Mouse (Mus musculus): ENCODE data around the gene Scarb2. TPM values are rescaled to one million over a fixed set of nuclear protein-coding genes. Genes with fewer than 3 reads are reported as not detected.
"Not testable (repeated sequence)": the region's sequence is repeated elsewhere in the genome, so short reads cannot be mapped to it uniquely, and the experiment has no call there.

The Scarb2 gene
- 10 to 100 TPM; 69.6 to 72.5 TPM for total RNA-seq (2021)
- long read RNA-seq, experiment 1, full-length matches to known transcripts = 34 of 48 reads
- long read RNA-seq, experiment 1, partial matches to known transcripts = 4 of 48 reads
- long read RNA-seq, experiment 1, other reads (novel, unspliced or antisense) = 10 of 48 reads
- long read RNA-seq, experiment 2, full-length matches to known transcripts = 39 of 45 reads
- long read RNA-seq, experiment 2, partial matches to known transcripts = 0 of 45 reads
- long read RNA-seq, experiment 2, other reads (novel, unspliced or antisense) = 6 of 45 reads

- DNase-seq (ENCODE audit: low spot score) = no peak
Observed at GRCm38 (mm10) chr5:92506733-92507132, at the start of gene Scarb2. Gene Scarb2 (minus strand): TSS chr5:92506833.

GRCm38 (mm10) chr5:92555905-92556304 lies 49.3 kb upstream of the Scarb2 start:
- no peak for DNase-seq (ENCODE audit: low spot score)

- no peak for DNase-seq (ENCODE audit: low spot score)
Observed at GRCm38 (mm10) chr5:92554891-92555511, 48.4 kb upstream of the Scarb2 start, which contains the start of gene Fam47e. Gene Fam47e (plus strand): TSS chr5:92555069.

DNA sequence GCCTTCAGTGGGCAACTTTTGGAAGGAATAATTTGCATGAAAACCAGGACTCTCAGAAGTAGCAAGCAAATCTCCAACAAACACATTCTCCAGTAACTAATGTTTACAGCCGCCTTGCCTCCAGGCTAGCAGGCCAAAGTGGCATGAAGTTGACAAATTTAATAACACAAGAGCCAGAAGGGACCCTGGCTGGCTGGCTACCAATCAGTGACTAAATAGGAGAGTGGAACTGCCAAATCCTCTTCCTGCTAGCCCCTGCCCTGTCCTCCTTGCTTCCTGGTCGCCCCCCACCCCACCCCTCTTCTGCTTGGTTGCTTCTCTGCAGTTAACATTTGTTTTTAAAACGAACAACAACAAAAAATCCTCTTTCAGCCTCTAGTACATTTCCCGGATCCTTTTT lies 47.8 kb upstream of the Scarb2 start:
- DNase-seq (ENCODE audit: low spot score) = no peak

DNA sequence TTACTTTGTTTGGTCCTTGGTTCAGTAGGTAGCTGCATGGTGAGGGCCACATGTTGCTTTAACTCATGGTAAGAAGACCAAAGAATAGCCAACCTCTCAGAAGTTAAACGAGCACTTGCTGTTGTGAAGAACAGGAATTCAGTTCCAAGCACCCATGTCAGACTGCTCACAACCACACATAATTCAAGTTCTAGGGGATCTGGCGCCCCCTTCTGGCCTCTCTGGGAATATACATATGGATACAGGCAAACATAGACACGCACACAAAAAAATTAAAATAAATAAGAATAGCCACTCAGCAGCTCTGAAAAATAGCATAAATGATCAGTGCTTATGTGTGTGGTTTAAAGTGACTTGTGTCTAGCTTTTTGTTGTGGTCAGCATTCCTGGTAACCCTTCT lies 47.3 kb upstream of the Scarb2 start:
- no peak for DNase-seq (ENCODE audit: low spot score)

DNA sequence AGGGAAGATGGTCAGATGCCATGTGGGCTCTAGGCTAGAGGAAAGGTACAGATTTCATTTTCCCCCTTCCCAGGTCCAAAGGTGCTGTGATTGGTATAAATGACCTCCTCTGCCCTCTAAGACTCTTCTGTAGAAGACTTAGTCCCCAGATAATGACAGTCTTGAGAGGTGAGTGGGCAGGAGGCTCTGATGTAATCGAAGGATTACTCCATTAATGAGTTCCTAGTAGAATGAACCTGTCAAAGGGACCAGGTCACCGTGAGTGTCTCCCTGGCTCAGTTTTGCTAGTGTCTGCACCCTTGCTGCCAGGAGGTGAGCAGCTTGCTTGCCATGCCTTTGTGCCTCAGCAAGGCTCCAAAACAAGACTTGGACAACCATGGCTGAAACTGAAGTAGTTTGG lies 46.0 kb upstream of the Scarb2 start:
- DNase-seq (ENCODE audit: low spot score) = no peak

DNA sequence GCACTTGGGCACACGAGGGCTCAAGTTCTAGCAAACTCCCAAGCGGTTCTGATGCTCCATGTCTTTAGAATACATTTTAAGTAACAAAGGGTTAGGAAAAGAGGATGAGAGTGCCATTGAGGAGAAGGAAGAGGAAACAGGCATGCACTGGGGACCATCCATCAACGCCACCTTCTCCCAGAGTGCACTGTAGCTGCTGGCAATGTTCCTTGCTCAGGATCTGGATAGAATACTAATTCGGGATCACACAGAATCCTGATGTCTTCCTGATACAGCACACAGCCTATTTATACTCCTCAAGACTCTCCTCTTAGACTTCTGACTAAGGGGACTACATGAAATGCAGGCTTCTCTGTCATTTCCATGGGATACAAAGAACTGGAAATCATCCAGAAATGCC lies 33.1 kb upstream of the Scarb2 start:
- DNase-seq (ENCODE audit: low spot score) = no peak

GRCm38 (mm10) chr5:92524821-92525258 lies 18.2 kb upstream of the Scarb2 start:
- no peak for DNase-seq (ENCODE audit: low spot score)

DNA sequence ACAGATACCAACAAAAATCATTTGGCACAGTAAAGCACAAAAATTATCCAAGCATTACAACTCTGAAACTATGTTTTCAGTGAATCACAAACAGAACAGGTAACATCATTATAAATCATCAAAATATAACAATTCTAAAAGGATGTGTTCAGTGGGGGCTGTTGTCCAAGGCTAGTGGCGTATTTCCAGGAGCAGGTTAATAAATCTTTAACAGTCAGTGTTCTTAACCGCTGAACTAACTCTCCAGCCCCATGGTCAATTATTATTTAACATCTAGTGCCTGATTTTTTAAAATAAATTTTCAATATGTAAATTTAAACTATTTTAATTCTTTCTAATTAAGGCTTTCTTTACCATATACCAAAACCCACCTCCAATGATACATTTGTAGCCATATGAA lies 14.5 kb upstream of the Scarb2 start:
- not testable (repeated sequence) for DNase-seq (ENCODE audit: low spot score)

- no peak for DNase-seq (ENCODE audit: low spot score)
Observed at GRCm38 (mm10) chr5:92512066-92512465, 5.4 kb upstream of the Scarb2 start.

DNA sequence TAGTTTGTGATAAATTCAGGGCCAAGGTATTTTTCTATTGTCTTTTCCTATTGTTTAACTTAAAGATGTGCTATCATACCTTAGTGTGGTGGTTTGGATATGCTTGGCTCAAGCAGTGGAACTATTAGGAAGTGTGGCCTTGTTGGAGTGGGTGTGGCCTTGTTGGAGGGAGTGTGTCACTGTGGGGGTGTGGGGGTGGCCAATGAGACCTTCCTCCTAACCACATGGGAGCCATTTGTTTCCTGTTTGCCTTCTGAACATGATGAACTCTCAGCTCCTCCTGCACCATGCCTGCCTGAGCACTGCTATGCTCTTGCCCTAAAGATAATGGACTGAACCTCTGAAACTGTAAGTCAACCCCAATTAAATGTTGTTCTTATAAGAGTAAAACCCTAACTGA lies 4.6 kb upstream of the Scarb2 start:
- DNase-seq (ENCODE audit: low spot score) = no peak

- no peak for DNase-seq (ENCODE audit: low spot score)
Observed at GRCm38 (mm10) chr5:92508853-92509252, 2.2 kb upstream of the Scarb2 start.

DNA sequence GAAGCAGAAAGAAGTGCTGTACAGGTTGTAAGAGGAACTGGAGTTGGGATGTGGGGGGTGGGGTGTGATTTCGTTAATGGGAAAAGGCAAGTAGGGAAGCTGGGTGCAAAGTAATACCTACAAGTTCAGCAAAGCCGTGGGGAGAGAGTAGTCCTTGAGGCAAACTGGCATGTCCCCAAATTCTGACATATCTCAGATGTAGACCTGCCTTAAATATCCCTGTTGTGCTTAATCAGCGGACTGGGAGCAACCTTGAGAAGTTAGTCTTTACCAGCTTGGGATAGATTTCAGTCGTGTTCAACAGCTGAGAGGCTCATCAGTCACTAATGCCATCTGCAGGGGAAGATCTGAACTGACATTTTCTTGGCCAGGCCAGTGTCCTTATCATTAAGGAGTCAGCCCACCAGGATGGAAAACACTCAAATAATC lies 318 bp downstream of the Scarb2 start:
- peak; percentile 79 for DNase-seq (ENCODE audit: low spot score)

DNA sequence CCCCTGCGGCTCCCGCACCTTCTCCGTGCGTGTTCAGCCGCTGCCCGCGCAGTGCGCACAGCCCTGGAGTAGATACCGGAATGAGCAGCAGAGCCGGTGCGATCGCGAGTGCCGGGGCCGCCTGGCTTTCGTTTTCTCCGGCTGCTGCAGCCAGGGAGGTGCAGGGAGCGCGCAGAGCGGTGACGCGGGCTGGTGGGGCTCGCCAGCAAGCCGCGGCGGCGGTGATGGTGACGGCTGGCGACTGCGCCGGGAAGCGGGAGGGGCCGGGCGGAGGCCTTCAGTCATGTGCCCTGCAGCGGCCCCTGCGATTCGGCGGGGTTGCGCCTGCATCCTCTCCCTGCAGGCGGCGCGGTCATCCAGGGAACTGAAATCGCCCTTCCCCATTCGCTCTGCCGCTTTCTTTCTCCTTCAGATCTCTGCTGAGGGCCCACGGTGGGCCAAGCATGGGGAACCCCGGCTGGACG lies 1.2 kb downstream of the Scarb2 start:
- DNase-seq (ENCODE audit: low spot score) = peak; percentile 97

DNA sequence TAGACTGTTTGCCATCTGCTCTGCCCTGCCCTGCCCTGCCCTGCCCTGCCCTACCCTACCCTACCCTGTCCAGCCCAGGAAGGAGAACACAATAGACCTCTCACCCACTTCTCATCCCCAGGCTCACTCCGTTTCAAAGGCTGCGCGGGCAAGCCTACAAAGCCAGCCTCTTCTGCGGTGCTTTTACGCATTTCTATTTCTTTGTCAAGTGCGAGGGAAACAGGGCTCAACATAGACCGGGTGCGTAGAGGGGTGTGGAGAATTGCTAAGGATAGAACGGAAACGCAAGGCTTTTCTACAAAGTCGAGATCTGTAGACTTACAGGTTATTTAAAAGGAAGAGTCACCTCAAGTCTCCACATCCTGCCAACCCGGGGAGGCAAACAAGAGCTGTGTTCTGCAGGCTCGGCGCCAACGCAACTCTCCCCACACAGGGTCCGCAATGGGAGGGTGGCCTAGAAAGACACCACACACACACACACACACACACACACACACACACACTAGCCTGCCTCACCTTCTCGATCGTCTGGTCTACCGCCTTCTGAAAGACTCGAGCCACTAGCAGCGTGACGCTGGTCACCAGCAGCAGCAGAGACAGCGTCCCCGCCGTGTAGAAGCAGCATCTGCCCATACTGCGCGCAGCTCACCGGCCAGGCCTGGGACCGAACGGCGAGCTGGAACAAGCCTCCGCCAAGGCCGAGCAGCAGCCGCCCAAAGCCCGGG lies 1.8 kb downstream of the Scarb2 start:
- DNase-seq (ENCODE audit: low spot score) = no peak

GRCm38 (mm10) chr5:92503856-92504618 lies 2.6 kb downstream of the Scarb2 start:
- no peak for DNase-seq (ENCODE audit: low spot score)

GRCm38 (mm10) chr5:92503356-92503847 lies 3.2 kb downstream of the Scarb2 start:
- DNase-seq (ENCODE audit: low spot score) = no peak

DNA sequence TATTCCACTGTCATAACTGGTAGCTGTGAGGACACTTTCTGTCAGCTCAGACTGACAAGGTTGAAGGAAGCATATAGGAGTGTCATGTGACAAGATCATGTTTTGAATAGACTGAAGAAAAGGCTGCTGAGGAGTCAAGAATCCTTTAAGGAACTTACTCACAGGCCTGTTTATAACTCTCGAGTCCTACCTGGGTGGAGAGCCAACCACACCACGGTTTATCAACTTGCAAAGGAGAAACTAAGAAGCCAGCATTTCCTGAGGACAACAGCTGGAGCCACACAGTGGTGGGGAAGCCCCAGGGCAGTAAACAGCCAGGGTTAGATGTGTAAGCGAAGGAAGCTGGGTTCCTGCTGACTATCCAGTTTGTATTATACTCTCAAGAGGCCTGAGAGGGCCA lies 7.3 kb downstream of the Scarb2 start:
- peak; percentile 14 for DNase-seq (ENCODE audit: low spot score)

DNA sequence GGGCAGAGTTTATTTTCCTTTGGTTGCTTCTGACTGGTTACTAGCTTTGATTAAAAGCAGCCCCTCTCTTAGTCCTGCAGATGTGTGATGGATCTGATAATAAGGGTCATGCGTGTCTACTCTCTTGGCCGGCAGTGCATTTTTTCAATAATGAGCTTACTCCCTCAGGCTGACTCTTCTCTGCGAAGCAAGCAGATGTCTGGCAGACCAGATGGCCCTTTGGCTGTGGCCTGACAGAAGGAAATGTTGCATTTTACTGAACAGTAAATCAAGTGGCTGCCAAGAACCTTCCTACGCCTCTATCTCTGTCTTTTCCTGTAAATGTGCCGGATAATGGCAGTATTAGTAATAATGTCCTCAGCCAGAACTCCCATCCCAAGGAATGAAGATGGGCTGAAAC lies 8.0 kb downstream of the Scarb2 start:
- peak; percentile 43 for DNase-seq (ENCODE audit: low spot score)

DNA sequence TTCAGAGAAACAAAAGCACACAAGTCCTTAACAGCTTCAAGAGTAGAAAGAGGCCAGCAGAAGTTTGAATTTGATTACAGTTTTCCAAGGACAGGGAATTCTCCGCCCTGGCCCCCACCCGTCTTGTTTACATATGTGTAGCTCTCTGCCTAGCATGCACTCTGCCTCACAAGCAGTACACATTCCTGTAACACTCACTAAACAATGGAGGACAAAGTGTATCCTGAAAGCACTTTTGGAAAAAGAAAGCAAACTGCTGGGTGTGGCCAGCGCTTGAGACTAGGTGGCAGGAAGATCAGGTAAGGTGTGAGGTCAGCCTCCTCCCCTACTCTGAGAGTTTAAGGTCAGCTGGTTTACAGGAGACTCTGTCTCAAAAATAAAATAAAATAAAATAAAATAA lies 8.4 kb downstream of the Scarb2 start:
- DNase-seq (ENCODE audit: low spot score) = peak; percentile 0

DNA sequence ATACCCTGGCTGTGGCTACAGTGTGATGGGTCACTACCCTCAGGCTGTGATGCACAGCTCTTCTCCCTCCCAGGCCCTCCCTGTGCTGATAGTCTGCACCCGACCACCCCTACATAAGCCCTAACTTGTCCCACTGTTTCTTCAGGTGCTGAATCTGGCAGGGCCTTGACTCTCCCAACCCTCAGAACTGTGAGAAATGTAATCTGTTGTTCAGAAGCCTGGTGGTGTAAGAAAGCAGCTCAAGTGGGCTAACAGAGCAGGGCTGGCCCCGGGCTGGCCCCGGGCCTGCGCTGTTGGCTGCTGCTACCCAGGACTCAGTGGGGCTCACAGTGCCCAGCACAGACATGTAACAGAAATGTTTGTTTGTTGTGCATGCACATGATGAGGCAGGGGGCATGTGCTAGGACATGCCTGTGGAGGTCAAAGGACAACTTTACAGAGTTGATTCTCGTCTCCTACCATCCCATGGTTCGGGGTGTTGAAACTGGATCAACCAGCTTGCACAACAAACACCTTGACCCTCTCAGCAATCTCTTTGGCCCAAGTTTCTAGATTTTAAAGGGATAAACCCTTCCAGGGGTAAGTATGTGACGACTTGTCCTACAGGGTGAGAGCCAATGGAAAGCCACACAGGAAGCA lies 10.7 kb downstream of the Scarb2 start:
- DNase-seq (ENCODE audit: low spot score) = no peak
